Mouse (Mus musculus) left cerebral cortex, adult 9 months (tissue): Measurements from ENCODE around the gene Pars2.
A peak's percentile ranks its signal among the peaks of the same experiment; 100 is the strongest.

Experiments
- DNase-seq, 2 experiments: peaks; one replicate each; pipeline ENCODE4 v3.0.0; 2022; ENCODE audit warnings: low spot score in 2 of 2

Pars2 gene

DNA sequence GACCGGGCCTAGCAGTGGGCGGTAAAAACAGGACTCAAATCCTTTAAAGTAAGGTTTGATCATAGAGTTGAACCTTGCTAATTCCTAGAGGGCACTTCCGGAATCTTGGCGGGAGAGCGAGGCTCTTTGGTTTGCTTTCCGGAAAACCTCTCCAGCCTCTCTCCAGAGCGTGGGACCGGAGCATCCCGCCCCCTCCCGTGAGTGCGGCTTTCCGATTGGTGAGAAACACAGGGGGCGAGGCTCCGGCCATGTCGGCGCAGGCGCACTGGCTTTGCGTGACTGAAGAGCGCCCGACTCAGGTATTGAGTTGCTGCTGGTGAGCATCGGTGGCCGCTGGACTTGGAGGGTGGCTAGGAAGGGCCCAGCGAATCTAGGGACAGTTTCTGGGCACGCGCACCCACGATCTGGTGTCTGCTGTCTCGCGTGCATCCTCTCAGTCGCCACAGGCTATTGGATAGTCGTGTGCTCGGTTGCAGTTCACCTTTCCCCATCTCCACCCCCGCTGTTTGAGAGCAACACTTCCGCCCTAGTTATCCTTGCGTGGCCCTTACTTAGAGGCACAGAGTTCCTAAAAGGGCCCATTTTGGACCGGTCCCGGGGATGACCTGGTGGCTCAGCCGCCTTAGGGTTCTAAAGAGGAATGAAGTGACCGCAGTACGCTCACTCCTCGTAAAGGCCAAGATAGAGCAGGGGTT is at the start of gene Pars2:
TSS of gene Pars2 (plus strand) at position 237 of the 695 bp plus-strand sequence.
- DNase-seq: peak; percentile 93 to 97

DNA sequence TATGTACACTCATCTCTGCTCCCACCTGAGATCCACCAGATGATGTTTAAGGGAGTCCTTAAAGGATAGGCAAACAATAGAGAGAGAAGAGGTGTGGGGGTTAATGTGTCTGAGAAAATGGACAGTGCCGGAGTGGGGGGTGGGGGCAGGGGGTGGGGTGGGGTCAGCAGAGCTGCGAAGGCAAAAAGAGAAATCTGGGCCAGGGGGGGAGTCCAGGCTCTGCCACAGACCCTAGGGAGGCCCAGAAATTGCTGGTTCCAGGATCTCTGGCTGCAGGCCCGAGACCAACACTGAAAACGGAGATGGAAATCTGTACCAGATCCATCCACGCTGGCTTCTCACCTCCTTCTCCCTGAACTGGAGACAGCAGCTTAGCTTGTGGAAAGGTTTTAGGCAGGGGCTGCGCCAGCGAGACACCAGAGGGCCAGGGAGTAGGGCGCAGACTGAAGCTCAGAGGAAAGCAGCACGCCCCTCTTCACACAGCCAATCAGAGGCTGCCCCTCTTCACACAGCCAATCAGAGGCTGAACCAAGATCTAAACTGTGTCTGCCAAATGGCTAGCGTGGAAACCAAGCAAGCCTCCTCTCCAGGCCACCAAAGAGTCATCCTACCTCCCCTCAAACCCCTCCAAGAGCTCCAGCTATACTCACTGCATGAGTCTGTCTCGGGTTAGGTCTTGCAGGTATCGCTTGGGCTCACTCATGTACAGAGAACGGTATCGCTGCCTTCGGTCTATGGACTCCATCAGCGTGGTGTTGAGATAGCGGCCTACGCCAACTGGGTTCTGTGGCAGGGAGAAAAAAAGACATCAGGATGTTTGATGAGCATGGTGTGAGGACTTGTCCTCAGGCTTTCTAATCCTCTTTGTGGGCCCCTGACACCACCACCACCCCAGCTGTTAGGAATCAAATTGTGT is 44.0 kb upstream of the Pars2 start:
- DNase-seq: no peak

DNA sequence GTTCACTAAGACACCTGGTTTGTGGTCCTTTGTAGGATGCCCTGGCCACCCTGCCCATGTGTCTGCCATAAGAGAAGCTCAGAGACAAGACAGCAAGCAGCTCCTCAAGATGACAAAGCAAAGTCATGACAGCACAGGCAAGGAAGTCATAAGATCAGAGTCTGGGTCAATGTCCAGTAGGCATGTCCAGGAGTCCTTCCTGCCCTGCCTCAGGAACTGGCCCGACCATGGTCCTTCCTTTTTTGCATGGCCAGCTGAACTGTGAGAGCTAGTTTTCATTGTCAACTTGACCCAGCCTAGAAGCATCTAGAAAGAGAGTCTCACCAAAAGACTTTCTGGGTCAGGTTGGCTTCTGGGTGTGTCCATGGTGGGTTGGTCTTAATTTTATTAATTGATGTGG is 43.0 kb upstream of the Pars2 start:
- DNase-seq: no peak

DNA sequence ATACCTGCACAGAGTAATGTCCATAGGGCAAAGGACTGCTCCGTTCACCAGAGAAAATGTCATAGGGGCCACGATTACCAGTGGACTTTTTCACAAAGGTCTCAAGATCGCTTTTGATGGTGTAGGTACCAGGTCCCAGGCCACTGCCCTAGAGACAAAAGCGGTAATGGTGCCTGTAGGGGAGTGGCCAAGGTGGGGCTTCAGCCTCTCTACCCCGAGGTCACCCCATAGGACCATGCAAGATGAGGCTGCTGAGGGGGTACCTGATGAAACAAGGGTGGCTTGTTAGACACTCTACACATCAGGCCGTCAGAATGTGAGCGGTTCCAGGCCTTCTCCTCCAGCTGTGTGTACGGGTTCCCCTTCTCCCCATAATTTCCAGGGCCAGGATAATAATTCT is 37.8 kb upstream of the Pars2 start:
- DNase-seq: no peak

DNA sequence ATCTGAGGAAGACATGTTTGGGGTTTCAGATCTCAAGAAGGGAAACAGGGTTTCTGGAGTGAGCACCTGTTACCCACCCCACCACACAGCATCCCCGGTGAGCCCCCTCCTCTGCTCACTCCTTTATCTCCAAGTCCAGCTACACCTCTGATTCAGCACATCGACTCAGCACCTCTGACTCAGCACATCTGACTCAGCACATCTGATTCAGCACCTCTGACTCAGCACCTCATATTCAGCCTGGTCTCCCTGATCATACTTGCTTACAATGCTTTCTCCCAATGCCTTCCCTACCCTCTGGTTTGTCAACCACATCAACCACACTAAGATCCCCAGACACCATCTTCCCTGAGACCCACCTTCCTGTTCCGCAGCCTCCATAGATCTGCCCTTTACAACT is 37.3 kb upstream of the Pars2 start:
- peak in 1 of 2 experiments; percentile 47 for DNase-seq

DNA sequence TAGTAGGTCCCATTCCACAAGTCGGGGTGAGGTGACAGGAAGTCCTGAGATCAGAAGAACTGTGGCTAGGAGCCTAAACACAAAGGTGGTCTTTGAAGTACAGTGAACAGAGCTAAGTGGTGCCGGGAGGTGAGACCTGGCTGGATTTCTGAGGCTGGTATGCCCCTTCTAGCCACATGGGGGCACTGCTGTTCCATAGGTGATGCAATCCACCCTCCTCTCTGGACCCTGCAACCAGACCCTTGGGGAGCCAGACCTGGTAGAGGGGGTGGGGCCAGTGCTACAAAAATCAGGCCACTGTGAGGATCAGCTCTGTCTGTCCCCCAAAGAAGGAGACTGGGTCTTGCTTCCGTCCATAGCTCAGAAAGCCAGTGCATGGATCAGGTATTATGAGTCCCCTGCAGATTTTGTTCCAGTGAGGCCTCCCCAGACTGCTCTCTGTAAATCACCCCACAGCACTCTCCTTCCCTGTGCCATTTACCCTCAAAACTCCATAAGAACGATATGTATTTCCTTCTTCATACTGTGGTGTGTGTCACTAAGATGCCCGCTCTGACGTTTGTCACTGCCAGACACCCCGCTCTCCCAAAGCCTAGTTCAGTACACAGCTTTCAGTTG is 36.6 kb upstream of the Pars2 start:
- peak in 1 of 2 experiments; percentile 73 for DNase-seq

DNA sequence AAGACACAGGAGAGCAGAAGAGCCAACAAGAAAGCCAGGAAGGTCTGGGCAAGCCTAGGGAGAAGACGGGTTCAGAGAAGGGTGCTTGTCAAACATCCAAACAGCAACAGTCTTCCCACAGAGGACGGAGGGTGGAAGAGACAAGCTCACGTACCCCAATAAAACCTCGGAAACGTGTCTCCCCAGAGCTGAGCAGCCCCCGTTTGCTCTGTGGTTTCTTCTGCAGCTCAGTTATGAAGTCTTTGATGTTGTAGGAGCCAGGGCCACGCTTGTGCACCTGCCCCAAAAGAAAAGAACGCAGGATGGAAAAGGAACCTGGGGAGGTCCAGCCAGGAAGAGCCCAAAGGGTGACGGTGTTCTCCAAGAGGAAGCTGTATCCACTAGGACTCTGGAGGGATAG is 36.0 kb upstream of the Pars2 start:
- no peak for DNase-seq

DNA sequence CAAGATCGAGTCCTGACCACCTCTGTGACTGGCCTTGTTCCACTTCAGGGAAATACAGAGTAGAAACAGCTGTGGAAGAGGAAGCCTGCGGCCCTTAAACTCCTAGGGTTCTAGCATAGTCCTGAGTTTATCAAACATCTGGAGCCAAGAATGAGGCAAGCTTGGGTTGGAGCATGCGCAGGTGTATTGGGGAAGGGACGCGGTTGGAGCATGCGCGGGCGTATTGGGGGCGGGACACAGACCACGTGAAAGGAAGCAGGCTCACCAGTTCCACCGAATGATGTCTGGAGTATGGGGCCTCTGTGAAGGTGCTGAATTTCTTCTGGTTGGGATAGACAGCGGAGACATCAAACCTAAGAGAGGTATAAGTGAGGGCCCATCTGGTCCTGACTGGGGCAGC is 35.2 kb upstream of the Pars2 start:
- DNase-seq: no peak

DNA sequence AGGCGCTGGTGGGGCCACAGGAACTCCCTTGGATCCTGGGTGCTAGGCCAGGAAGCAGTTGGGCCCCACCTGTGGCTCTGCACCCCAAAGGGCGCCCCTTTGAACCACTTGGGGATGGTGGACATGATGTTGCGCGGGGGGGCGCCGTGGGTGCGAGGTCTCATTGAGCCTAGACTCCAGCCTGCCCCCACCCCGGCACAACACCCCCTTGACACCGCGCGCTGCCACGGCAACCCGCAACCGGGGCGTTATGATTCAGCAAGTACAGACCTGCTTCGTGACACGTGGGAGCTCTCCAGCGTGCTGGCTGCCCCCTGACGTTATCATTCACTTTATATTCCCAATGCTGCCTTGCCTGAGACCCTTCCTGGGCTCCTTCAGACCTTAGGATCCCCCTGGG is 33.8 kb upstream of the Pars2 start, which contains the start of gene Lexm:
TSS of gene Lexm (minus strand) at position 186 of the 400 bp plus-strand sequence.
- DNase-seq: no peak

DNA sequence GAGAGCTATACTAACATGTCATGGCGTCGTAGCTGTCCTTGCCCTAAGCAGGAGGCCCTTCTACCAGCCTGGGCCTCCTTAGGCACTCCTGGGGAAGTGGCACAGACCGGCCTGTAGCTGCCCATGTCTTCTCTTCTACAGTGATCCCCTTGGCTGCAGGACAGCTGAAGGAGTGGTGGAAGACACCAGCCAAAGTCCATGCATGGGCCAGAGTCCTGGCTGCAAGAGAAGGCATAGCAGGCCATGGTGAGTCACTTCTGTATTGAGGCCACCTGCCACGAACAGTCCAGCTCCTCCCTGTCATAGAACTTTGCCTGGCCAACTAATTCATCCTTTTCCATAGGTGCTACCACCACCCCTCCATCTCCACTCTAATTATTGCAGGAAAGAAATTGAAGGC is 32.0 kb upstream of the Pars2 start:
- no peak for DNase-seq

DNA sequence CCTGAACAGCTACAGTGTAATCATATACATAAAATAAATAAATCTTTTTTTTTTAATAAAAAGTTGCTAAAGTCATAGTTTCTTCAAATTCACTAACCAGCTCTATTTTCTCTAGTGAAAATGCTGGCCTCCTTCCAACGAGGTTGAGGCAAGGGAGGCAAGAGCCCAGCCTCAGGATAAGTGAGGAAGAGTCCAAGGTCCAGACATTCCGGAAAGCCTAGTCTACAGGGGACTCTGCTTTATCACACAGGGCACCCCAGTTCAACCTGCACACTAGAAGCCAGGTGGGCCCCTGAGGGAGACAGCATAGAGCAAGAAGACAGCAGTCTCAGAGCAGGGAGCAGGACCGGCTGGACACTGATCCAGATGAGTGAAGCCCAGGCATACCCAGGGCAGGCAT is 29.4 kb upstream of the Pars2 start:
- DNase-seq: no peak

DNA sequence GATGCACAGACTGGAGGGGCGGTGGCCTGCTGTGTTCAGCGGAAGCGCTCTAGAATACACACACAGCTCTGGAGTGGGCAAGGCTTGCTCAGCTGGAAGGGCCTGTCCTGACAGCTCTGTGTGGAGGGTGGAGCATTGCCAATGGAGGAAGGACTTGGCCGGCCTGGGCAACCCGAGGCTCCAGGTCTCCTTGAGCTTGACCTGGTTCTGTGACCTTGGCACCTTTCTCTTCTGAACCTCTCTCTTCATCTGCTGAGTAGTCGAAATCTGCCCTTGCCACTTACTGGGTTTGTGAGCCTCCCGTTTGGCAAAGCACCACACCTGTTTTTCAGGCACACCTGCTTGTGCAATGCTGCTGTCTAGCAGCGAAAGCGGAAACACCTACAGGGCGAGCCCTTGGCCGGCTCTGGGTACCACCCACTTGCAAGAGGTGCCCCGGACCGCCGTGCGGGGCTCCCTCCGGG is 28.8 kb upstream of the Pars2 start, which contains the start of gene Ttc22:
TSS of gene Ttc22 (plus strand) at position 403 of the 464 bp plus-strand sequence.
- no peak for DNase-seq

DNA sequence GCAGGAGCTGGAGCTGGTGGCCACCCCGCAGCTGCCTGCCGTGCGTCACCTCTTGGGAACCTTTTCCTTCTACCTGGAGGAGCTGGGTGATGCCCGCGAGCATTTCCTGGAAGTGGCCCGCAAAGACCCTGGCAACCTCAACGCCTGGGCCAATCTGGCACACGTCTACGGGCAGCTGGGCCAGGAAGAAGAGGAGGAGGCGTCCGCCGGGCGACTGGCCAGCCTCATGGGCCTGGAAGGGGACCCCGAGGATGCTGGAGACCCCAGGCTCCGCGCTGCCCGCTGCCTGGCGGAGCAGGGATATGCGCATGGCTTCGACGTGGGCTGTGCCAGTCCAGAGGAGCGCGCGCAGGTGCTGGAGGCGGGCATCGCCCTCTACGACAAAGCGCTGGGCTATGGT is 28.2 kb upstream of the Pars2 start:
- no peak for DNase-seq

DNA sequence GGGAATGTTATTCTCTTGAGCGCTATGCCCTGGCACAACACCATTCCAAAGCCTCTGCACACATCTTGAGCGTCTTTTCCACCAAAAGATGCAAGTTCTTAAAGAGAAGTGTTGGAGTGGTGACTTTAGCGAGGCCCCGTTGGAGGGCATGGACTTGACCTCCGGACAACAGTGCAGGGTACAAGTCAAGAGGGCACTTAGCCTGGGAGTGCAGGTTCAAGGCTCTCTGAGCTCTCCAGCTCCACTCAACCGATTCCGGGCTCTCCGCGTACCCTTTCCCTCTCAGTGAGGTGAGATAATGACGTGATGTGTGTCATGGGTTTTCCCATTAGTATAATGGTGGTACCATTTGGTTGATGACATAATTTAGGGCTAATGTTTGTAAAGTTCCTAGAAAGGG is 26.6 kb upstream of the Pars2 start:
- no peak for DNase-seq

DNA sequence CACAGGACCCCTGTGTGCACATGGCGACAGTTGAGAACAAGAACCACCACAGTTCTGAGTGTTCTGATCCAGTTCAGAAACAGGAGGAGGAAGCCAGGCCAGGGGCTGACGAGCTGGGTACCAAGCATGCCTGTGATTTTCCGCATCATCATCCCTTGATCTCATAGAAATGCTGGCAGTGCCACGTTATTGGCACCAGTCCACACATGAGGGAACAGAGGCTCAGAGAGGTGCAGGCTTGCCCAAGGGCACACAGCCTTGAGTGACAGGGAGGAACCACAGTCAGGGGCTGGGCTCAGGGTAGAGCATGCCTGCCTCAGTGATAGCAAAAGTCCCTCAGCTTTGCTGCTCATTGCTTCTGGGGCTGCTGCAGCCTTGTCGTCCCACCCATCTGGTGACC is 23.1 kb upstream of the Pars2 start:
- DNase-seq: no peak

DNA sequence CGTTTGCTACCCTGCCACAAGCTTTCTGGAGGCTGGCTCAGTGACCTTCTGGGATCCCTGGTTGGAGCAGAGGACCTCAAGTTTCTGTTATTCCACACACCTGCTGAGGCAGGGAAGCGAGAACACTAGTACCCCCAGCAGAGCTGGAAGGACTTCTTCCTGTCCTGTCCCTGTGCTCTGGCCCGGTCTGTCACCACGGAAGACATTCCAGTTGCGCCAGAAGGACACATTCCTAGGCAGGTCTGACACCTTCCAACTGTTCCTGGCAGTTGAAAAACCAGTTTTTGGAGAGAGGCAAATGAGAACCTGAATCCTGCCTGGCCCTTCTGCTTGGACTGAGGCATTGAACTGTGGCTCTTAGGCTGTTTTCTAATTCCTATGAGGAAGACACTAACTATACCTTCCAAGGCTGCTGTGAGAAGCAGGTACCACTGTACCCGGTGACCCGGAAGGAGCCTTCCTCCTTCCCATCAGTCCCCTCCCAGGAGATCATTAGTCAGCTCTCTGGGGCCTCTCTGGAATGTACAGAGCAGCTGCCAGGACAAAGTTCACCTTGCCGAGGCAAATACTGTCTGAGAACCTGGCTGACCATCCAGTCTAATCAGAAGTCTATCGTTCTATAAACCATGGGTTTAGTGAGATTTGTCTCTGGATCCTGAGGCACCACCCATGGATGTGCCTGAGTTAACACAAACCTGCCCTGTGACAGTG is 22.1 kb upstream of the Pars2 start:
- DNase-seq: no peak

DNA sequence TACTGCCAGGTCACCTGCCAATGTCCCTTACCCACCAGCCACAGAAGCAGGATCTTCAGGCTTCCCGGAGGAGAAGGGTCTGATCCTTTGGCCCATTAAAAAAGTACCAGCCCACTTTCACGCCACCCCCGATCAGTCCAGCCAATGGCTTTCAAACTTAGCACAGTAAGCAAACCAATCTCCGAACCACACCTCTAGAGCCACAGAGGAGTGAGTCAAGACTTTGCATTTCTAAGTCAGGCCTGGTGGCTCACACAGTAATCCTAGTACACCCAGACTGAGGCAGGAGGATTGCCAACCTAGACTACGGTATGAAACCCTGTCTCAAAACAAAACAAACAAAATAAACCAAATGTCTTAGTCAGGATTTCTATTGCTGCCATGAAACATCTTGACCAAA is 21.5 kb upstream of the Pars2 start:
- DNase-seq: no peak

DNA sequence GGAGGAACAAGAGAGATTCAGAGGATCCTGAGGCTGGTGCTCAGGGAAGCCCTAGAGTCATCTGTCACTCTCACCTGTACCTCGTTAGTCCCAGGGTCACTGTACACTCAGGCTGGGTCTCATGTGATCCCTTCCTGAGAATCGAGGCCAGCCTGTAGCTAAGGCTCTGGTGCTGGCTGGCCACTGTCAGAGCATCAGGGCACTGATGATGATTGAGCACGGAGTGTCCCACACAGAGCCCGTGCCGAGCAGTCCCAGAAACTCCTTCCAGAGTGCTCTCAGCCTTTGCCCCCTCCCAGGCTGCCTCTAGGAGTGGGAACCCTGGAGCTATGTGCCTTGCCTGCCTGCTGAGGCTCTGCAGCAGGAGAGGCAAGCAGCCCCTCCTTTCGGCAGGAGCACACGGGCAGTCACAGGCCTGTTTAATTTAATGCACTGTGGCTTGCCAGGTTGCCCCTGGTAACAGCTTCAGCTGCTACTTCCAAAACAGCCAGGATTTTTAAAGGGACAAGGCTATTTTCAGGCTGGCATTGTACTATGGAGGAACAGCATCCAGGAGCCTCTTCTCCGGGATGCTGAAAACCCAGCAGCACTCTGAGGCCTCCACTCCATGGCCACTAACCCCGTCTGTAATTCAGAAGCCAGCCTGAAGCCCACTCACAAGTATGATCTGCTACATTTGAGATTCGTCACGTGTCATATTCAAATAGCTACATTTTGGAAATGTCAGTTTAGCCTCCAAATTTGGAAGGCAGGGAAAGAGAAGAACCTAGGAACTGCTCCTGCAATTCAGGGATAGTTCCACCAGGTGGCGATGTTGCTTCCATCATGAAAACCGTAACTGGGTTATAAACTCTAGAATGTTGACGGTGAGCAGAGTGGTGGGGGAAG is 20.3 kb upstream of the Pars2 start:
- peak; percentile 83 to 96 for DNase-seq

DNA sequence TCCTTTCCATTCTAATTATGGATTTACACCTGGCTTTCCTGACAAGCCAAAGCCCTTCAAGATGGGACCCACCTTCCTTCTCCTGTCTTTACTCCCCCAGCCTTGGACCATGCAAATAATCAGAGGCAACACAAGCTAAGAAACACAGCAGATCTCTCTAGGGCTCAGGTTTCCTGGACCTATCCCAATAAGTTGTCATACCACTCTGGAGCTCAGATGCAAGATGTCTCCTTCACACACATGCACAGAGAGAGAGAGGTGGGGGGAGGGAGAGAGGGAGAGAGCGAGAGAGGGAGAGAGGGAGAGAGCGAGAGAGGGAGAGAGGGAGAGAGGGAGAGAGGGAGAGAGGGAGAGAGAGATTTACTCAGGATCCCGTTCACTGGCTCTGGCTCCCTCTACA is 18.6 kb upstream of the Pars2 start:
- no peak for DNase-seq

DNA sequence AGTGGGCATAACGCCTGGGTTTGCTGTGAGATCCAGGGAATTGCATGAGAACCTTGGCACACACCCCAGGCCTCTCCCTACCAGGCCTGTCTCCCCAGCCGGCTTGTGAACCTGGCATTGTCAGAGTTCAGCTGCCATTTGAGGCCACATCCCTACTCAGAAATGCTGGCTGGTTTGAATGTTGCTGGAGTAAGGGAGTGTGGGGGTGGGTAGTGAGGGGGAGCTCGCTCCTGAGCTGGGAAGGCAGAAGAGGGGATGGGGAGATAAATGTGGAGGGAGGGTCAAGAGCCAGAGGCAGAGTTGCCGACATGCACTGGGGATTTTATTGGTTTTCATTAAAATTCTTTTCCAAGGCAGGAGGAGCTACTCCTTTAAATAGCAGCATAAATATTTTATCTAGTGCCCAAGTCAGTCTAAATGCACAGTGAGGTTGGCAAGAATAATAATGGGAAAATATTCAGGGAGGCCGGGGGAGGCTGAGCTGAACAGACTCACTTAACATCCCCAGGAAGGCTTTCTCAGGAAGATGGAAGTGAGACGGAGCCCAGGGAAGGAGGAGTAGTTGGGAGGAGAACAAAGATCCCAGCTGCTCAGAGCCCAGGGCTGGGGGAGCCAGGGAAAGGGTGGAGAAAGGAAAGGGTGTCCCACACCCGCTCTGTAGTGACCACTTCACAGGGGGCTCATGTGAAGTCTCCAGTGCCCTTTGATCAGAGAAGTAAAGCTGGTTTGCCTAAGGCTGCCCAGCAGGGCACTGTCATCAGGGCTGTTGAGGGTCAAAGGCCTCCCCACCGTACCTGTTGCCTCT is 17.4 kb upstream of the Pars2 start:
- no peak for DNase-seq
